ENCODE assay signal across 21 mouse cellular contexts in genomic region chr1:154529666-154530065, GRCm38 (mm10).
"Had no signal": no experiment of that assay in that cellular context is flagged by ENCODE, and none has a peak within 500 bp of the region (broad histone marks: within the 10 kb centered on the region; RNA-seq: fewer than 3 reads in every experiment).

No protein-coding gene starts in this region.

- H3K9me3 ChIP-seq: kidney, embryonic 15.5 days; limb, embryonic 12.5 days; limb, embryonic 15.5 days; midbrain, embryonic 12.5 days; midbrain, embryonic 15.5 days; neural tube, embryonic 13.5 days; stomach, embryonic 15.5 days had no signal

- H3K36me3 ChIP-seq: kidney, embryonic 15.5 days; limb, embryonic 12.5 days; limb, embryonic 15.5 days; midbrain, embryonic 12.5 days; midbrain, embryonic 15.5 days; neural tube, embryonic 13.5 days; stomach, embryonic 15.5 days had no signal

- H3K4me1 ChIP-seq: kidney, embryonic 15.5 days; limb, embryonic 15.5 days; midbrain, embryonic 12.5 days; neural tube, embryonic 13.5 days; stomach, embryonic 15.5 days had no signal

- H3K4me2 ChIP-seq: kidney, embryonic 15.5 days; limb, embryonic 12.5 days; limb, embryonic 15.5 days; liver, embryonic 11.5 days; lung, embryonic 14.5 days; midbrain, embryonic 12.5 days; midbrain, embryonic 15.5 days; neural tube, embryonic 13.5 days; stomach, embryonic 15.5 days had no signal

- H3K27me3 ChIP-seq: kidney, embryonic 15.5 days; limb, embryonic 12.5 days; limb, embryonic 15.5 days; midbrain, embryonic 12.5 days; midbrain, embryonic 15.5 days; neural tube, embryonic 13.5 days; stomach, embryonic 15.5 days had no signal

- H3K27ac ChIP-seq: kidney, embryonic 15.5 days; limb, embryonic 12.5 days; limb, embryonic 15.5 days; liver, embryonic 14.5 days; macrophage; midbrain, embryonic 12.5 days; midbrain, embryonic 15.5 days; neural tube, embryonic 13.5 days; stomach, embryonic 15.5 days had no signal

- DNase-seq: kidney, adult 8-10 months; kidney, postnatal 10 days; kidney, postnatal 36 days; left cerebral cortex, postnatal 4 days; liver, postnatal 0 days; lung, embryonic 14.5 days; right cerebral cortex, postnatal 14 days; spleen, adult 18-20 months; thymus, postnatal 25 days had no signal

- H3K4me3 ChIP-seq: kidney, embryonic 15.5 days; limb, embryonic 12.5 days; limb, embryonic 15.5 days; midbrain, embryonic 12.5 days; midbrain, embryonic 15.5 days; neural tube, embryonic 13.5 days; stomach, embryonic 15.5 days had no signal

- ATAC-seq: intestine, postnatal 0 days; liver, postnatal 0 days; lung, postnatal 0 days; midbrain, embryonic 15.5 days had no signal

- H3K9ac ChIP-seq: kidney, embryonic 15.5 days; limb, embryonic 12.5 days; limb, embryonic 15.5 days; liver, embryonic 14.5 days; liver, postnatal 0 days; lung, embryonic 14.5 days; midbrain, embryonic 12.5 days; midbrain, embryonic 15.5 days; neural tube, embryonic 13.5 days; stomach, embryonic 15.5 days had no signal
